Mouse (Mus musculus): Measurements from ENCODE around the gene Ybx2.

- TF ChIP-seq CTCF (IDR thresholded peaks at IDR 0.05; ENCODE audit: borderline replicate concordance, extremely low read depth, insufficient read depth, insufficient read length) (peak; percentile 93), POLR2A (IDR thresholded peaks at IDR 0.05; ENCODE audit: borderline replicate concordance, extremely low read depth, insufficient read depth, insufficient read length, poor library complexity, severe bottlenecking) (no peak)
These were observed 1.4 kb upstream of the Ybx2 start for GRCm38 (mm10) chr11:69934169-69934568.
